Mouse (Mus musculus) liver, embryonic 14.5 days (tissue): ENCODE measurements around the gene Tlk1.

Source experiments
- CTCF ChIP-seq: IDR thresholded peaks from 2 replicates; pipeline ENCODE4 v1.5.1; 2016; ENCODE audit warnings: antibody characterized with exemption, low read depth, control low read depth
- EP300 ChIP-seq: IDR thresholded peaks from 2 replicates; pipeline ENCODE4 v1.6.1; 2016; ENCODE audit warnings: antibody characterized with exemption, low read depth

GRCm38 (mm10) chr2:70853329-70853728, 27.8 kb upstream of the Tlk1 start:
- TF ChIP-seq CTCF (no peak), EP300 (no peak)
